Mouse (Mus musculus): ENCODE results near the gene Prr22. TPM values are rescaled to one million over a fixed set of nuclear protein-coding genes. Genes with fewer than 3 reads are reported as not detected.

The Prr22 gene
- polyA plus RNA-seq, 1 experiment from 2014 or later: 0.25 TPM

DNA sequence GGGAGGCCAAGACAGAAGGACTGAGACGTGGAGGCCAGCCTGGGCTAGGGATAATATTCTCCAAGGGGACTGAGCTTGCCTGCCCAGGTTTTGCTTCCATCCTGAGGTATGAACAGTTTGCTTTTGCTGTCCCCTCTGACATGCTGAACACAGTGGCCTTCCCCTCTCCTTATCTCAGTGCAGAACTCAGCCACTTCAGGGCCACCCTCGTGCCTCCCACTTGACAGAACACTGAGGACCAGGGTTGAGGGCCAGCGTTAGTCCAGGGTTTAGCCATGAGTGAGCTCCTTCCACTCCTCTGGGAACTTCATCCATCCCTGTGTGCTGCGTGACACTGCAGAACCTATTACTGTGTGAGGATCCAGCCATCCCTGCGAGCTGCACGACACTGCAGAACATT, 19.2 kb downstream of the Prr22 start:
- 84% methylated on average over 6 of the region's 6 CpGs for WGBS
- Histone ChIP-seq H3K9ac (ENCODE audit: low read depth, low read length) (no peak overlapping the region), H3K9me3 (ENCODE audit: control insufficient read depth) (no peaks in the 10 kb centered on the region), H3K4me3 (ENCODE audit: low read depth, low read length) (no peak overlapping the region), H3K36me3 (ENCODE audit: control insufficient read depth, insufficient read depth) (no peaks in the 10 kb centered on the region), H3K27me3 (replicated peaks; ENCODE audit: control insufficient read depth, insufficient read depth, low read length) (no peaks in the 10 kb centered on the region), H3K4me2 (replicated peaks; ENCODE audit: low read depth) (no peak overlapping the region), H3K4me1 (replicated peaks; ENCODE audit: control insufficient read depth, insufficient read depth, low read length) (no peaks in the 10 kb centered on the region), H3K27ac (ENCODE audit: low read depth, low read length) (no peak overlapping the region)
- no peak for ATAC-seq
- TF ChIP-seq CTCF (IDR thresholded peaks at IDR 0.05; ENCODE audit: low read depth): no peak

DNA sequence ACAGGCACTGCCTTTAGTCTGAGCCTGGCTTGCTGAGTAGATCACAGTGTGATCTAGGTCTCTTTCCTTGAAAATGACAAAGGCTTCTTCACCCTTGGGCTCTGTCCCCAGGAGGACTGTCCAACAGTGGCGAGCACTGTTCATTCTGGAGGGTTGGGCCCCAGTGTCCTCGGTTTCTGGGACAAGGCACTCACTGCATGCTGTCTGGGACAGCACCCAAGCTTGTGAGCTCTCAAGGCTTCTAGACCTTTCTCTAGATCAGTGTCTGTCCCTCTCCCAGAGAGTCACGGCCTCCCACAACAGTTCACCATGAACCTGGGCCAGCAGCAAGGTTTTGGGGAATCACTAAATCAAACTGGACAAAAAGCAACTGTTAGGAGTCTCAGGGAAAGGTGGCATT, 22.5 kb downstream of the Prr22 start:
- Histone ChIP-seq H3K36me3 (ENCODE audit: control insufficient read depth, insufficient read depth) (no peaks in the 10 kb centered on the region), H3K9me3 (ENCODE audit: control insufficient read depth) (no peaks in the 10 kb centered on the region), H3K9ac (ENCODE audit: low read depth, low read length) (no peak overlapping the region), H3K4me1 (replicated peaks; ENCODE audit: control insufficient read depth, insufficient read depth, low read length) (no peaks in the 10 kb centered on the region), H3K4me3 (ENCODE audit: low read depth, low read length) (no peak overlapping the region), H3K27me3 (replicated peaks; ENCODE audit: control insufficient read depth, insufficient read depth, low read length) (no peaks in the 10 kb centered on the region), H3K27ac (ENCODE audit: low read depth, low read length) (no peak overlapping the region), H3K4me2 (replicated peaks; ENCODE audit: low read depth) (no peak overlapping the region)
- no peak for ATAC-seq
- WGBS: 84% methylated on average over 3 of the region's 3 CpGs
- TF ChIP-seq CTCF (IDR thresholded peaks at IDR 0.05; ENCODE audit: low read depth): no peak

DNA sequence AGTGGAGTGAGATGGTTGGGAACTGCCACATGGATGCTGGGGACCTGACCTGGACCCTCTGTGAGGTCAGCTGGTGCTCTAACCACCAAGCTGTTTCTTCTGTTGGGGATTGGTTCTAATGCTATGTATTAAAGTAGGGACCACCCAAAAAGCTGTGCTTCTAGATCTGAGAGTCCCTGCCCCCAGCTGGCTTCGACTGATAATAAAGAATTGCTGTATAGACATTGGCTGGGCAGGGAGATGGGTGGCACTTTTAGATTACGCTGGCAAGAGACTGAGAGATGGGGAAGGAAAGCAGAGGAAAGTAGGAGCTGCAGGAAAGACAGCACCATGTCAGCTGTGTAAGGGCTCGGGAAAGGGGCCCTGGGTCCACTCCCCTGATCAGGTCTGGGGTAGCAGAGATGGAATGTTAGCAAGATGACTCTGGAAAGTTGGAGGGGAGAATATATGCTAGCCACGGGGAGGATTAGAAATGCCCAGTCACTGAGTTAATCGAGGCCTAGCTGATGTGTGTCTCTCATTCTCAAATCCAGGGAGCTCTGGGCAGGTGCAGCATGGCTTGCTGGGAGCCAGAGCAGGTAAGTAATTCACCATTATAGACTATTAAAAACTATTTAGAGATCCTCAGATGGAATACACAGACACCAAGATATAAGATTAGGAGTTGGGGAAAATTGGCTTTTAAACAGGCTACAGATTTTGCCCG, 23.7 kb downstream of the Prr22 start:
- 70% methylated on average over 6 of the region's 6 CpGs for WGBS

DNA sequence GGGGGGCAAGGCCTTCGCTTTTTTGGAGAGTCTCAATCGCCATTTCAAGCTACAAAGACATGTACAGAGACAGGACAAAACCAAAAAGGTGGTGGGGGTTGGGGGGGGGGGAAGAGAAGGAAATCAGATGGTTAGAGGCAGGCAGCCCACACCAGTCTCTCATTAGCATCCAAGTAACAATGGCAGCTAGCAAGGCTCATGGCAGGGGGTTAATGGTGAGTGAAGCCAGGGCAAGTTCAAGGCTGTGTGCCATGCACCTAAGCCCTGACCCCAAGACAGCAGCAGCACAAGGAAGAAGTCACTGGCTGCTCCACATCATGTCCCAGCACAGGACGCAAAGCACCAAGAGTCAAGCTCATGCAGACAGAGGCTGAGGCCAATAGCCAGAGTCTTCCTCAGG, 29.2 kb downstream of the Prr22 start:
- no peaks in the 10 kb centered on the region; the same call in 1 of the 2 replicates for H3K36me3 ChIP-seq (ENCODE audit: control insufficient read depth, insufficient read depth)
- no peaks in the 10 kb centered on the region for H3K27me3 ChIP-seq (replicated peaks; ENCODE audit: control insufficient read depth, insufficient read depth, low read length)
- no peak overlapping the region for H3K9ac ChIP-seq (ENCODE audit: low read depth, low read length)
- H3K4me2 ChIP-seq (replicated peaks; ENCODE audit: low read depth): no peak overlapping the region
- 81% methylated on average over 3 of the region's 3 CpGs for whole genome bisulfite sequencing
- no peak for TF ChIP-seq CTCF (IDR thresholded peaks at IDR 0.05; ENCODE audit: low read depth)
- no peak for ATAC-seq
- H3K4me1 ChIP-seq (replicated peaks; ENCODE audit: control insufficient read depth, insufficient read depth, low read length): no peaks in the 10 kb centered on the region
- no peak overlapping the region for H3K4me3 ChIP-seq (ENCODE audit: low read depth, low read length)
- no peak overlapping the region for H3K27ac ChIP-seq (ENCODE audit: low read depth, low read length)
- no peaks in the 10 kb centered on the region for H3K9me3 ChIP-seq (ENCODE audit: control insufficient read depth)

More for the DNA sequence above, 23.7 kb downstream of the Prr22 start:
- Histone ChIP-seq H3K4me2 (replicated peaks; ENCODE audit: low read depth) (no peak overlapping the region), H3K27ac (ENCODE audit: low read depth, low read length) (no peak overlapping the region), H3K9me3 (ENCODE audit: control insufficient read depth) (no peaks in the 10 kb centered on the region), H3K36me3 (ENCODE audit: control insufficient read depth, insufficient read depth) (no peaks in the 10 kb centered on the region), H3K4me1 (replicated peaks; ENCODE audit: control insufficient read depth, insufficient read depth, low read length) (no peaks in the 10 kb centered on the region), H3K4me3 (ENCODE audit: low read depth, low read length) (no peak overlapping the region), H3K9ac (ENCODE audit: low read depth, low read length) (no peak overlapping the region), H3K27me3 (replicated peaks; ENCODE audit: control insufficient read depth, insufficient read depth, low read length) (no peaks in the 10 kb centered on the region)
- TF ChIP-seq CTCF (IDR thresholded peaks at IDR 0.05; ENCODE audit: low read depth): no peak
- ATAC-seq: no peak

DNA sequence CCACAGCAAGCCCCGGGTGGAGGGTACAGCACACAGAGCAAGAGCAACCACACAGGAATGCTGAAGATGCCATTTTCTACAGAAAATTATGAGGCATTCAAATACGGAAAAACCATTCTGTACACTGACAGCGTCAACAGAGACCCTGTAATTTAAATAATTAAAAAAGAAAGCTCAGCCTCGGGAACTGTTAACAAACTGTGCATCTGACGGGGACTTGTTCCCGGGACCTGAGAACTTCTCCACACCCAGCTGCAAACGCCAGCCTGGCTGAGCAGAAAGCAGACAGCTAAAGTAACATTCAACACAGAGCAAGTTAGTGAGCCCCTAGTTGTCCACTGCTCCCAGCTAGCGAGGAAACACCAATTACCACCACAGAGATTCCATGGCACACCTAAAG, 32.0 kb downstream of the Prr22 start:
- ATAC-seq: no peak
- no peak for TF ChIP-seq CTCF (IDR thresholded peaks at IDR 0.05; ENCODE audit: low read depth)
- Histone ChIP-seq H3K27ac (ENCODE audit: low read depth, low read length) (no peak overlapping the region), H3K27me3 (replicated peaks; ENCODE audit: control insufficient read depth, insufficient read depth, low read length) (no peaks in the 10 kb centered on the region), H3K4me3 (ENCODE audit: low read depth, low read length) (no peak overlapping the region), H3K36me3 (ENCODE audit: control insufficient read depth, insufficient read depth) (no peaks in the 10 kb centered on the region; the same call in 1 of the 2 replicates), H3K4me2 (replicated peaks; ENCODE audit: low read depth) (no peak overlapping the region), H3K9ac (ENCODE audit: low read depth, low read length) (no peak overlapping the region), H3K9me3 (ENCODE audit: control insufficient read depth) (no peaks in the 10 kb centered on the region), H3K4me1 (replicated peaks; ENCODE audit: control insufficient read depth, insufficient read depth, low read length) (no peaks in the 10 kb centered on the region)
- 80% methylated on average over 8 of the region's 8 CpGs for WGBS

DNA sequence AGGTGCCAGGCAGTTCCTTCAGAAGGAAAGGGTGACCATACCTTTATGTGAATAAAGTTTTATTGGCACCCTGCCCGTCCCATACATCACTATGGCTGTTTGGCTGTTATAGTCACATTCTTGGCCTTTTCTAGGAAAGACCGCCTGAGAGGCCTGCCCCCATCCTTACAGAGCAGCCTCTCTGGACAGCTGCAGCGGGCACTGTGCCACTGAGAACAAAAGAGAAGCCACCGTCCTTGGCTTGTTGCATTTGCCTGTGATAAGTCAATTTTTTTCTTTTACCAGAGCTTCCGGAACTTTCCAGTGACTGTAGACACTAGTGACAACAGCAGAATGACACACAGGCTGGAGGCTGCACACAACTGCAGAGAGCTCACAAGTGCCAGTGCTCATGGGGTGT, 34.9 kb downstream of the Prr22 start:
- H3K9me3 ChIP-seq (ENCODE audit: control insufficient read depth): no peaks in the 10 kb centered on the region
- 64% methylated on average over 5 of the region's 5 CpGs for WGBS
- TF ChIP-seq CTCF (IDR thresholded peaks at IDR 0.05; ENCODE audit: low read depth): no peak
- H3K4me3 ChIP-seq (ENCODE audit: low read depth, low read length): no peak overlapping the region
- no peaks in the 10 kb centered on the region for H3K27me3 ChIP-seq (replicated peaks; ENCODE audit: control insufficient read depth, insufficient read depth, low read length)
- no peak for ATAC-seq
- H3K9ac ChIP-seq (ENCODE audit: low read depth, low read length): no peak overlapping the region
- no peak overlapping the region for H3K4me2 ChIP-seq (replicated peaks; ENCODE audit: low read depth)
- H3K4me1 ChIP-seq (replicated peaks; ENCODE audit: control insufficient read depth, insufficient read depth, low read length): no peaks in the 10 kb centered on the region
- no peak overlapping the region for H3K27ac ChIP-seq (ENCODE audit: low read depth, low read length)
- H3K36me3 ChIP-seq (ENCODE audit: control insufficient read depth, insufficient read depth): no peaks in the 10 kb centered on the region; the same call in 1 of the 2 replicates
